Mouse (Mus musculus) forebrain, embryonic 10.5 days (tissue): ENCODE measurements around the gene Astn2. TPM values are rescaled to one million over a fixed set of nuclear protein-coding genes. Genes with fewer than 3 reads are reported as not detected.

Experiments used
- DNase-seq: peaks from one replicate; pipeline ENCODE4 v3.0.0-alpha.2; 2017; ENCODE audit warnings: low spot score; ENCODE audit errors: extremely low spot score
- H3K27ac ChIP-seq: fragments of 300-500 bp; sonication (generic); 2 replicates; pipeline ENCODE4 v1.5.1; 2016; ENCODE audit warnings: mild to moderate bottlenecking
- H3K27me3 ChIP-seq: fragments of 300-500 bp; sonication (generic); 2 replicates; pipeline ENCODE4 v1.6.1; 2016; ENCODE audit warnings: mild to moderate bottlenecking; ENCODE audit not compliant: poor library complexity, severe bottlenecking
- H3K36me3 ChIP-seq: fragments of 300-500 bp; sonication (generic); replicated peaks from 2 replicates; pipeline ENCODE4 v1.6.1; 2016; ENCODE audit warnings: mild to moderate bottlenecking, moderate library complexity
- H3K4me1 ChIP-seq: fragments of 300-500 bp; sonication (generic); 2 replicates; pipeline ENCODE4 v1.6.1; 2016
- H3K4me3 ChIP-seq: fragments of 300-500 bp; sonication (generic); 2 replicates; pipeline ENCODE4 v1.5.1; 2016; ENCODE audit warnings: mild to moderate bottlenecking, moderate library complexity
- H3K9me3 ChIP-seq: fragments of 300-500 bp; sonication (generic); 2 replicates; pipeline ENCODE4 v1.6.1; 2016; ENCODE audit warnings: mild to moderate bottlenecking, moderate library complexity
- WGBS: fragments of 180-500 bp; shearing (Covaris S2); methylation state at CpG from one replicate; pipeline ENCODE4 v1.1.7; 2016; 5-methylcytosine and 5-hydroxymethylcytosine counted together
- polyA plus RNA-seq: library from polyadenylated mRNA; unstranded; fragments of >200 nt; fragmentation: Nextera tagmentation; extraction: Ambion mirVana; gene quantifications from 2 replicates; pipeline ENCODE4 v1.2.1, GENCODE M21; 2016

Gene Astn2
- polyA plus RNA-seq, 1 experiment from 2014 or later, result 0.27 TPM

- Histone ChIP-seq H3K36me3 (no peaks in the 10 kb centered on the region), H3K27ac (no peak overlapping the region), H3K4me3 (no peak overlapping the region), H3K4me1 (no peaks in the 10 kb centered on the region), H3K27me3 (no peaks in the 10 kb centered on the region), H3K9me3 (no peaks in the 10 kb centered on the region)
- no peak for DNase-seq
- 89% methylated on average over 2 of the region's 2 CpGs for WGBS
These were observed 420.8 kb downstream of the Astn2 start for GRCm38 (mm10) chr4:65983643-65984042.

- Histone ChIP-seq H3K4me3 (no peak overlapping the region), H3K36me3 (no peaks in the 10 kb centered on the region), H3K9me3 (no peaks in the 10 kb centered on the region), H3K27me3 (no peaks in the 10 kb centered on the region), H3K27ac (no peak overlapping the region), H3K4me1 (no peaks in the 10 kb centered on the region)
- WGBS, result 75% methylated on average over 4 of the region's 4 CpGs
- no peak for DNase-seq
These were observed 421.5 kb downstream of the Astn2 start for GRCm38 (mm10) chr4:65982882-65983281.

GRCm38 (mm10) chr4:65976251-65976650 is 428.2 kb downstream of the Astn2 start:
- H3K36me3 ChIP-seq, result no peaks in the 10 kb centered on the region
- no peak overlapping the region for H3K27ac ChIP-seq
- no peaks in the 10 kb centered on the region for H3K9me3 ChIP-seq
- H3K4me1 ChIP-seq, result no peaks in the 10 kb centered on the region
- DNase-seq, result no peak
- H3K4me3 ChIP-seq, result no peak overlapping the region
- WGBS, result 83% methylated on average over 3 of the region's 3 CpGs
- no peaks in the 10 kb centered on the region for H3K27me3 ChIP-seq

GRCm38 (mm10) chr4:65972395-65972794 is 432.0 kb downstream of the Astn2 start:
- H3K4me1 ChIP-seq, result no peaks in the 10 kb centered on the region
- no peaks in the 10 kb centered on the region for H3K27me3 ChIP-seq
- no peak for DNase-seq
- no peaks in the 10 kb centered on the region for H3K36me3 ChIP-seq
- no peaks in the 10 kb centered on the region for H3K9me3 ChIP-seq
- no peak overlapping the region for H3K27ac ChIP-seq
- no peak overlapping the region for H3K4me3 ChIP-seq
- WGBS, result 87% methylated on average over 1 of the region's 1 CpGs

GRCm38 (mm10) chr4:65969318-65969717 is 435.1 kb downstream of the Astn2 start:
- Histone ChIP-seq H3K36me3 (no peaks in the 10 kb centered on the region), H3K9me3 (no peaks in the 10 kb centered on the region), H3K27ac (no peak overlapping the region), H3K27me3 (no peaks in the 10 kb centered on the region), H3K4me3 (no peak overlapping the region), H3K4me1 (no peaks in the 10 kb centered on the region)
- no peak for DNase-seq
- 82% methylated on average over 2 of the region's 2 CpGs for WGBS

GRCm38 (mm10) chr4:65964604-65965003 is 439.8 kb downstream of the Astn2 start:
- Histone ChIP-seq H3K4me3 (no peak overlapping the region), H3K27ac (no peak overlapping the region), H3K4me1 (no peaks in the 10 kb centered on the region), H3K9me3 (no peaks in the 10 kb centered on the region), H3K27me3 (no peaks in the 10 kb centered on the region), H3K36me3 (no peaks in the 10 kb centered on the region)
- no peak for DNase-seq
- WGBS, result 71% methylated on average over 3 of the region's 3 CpGs

- Histone ChIP-seq H3K27ac (no peak overlapping the region), H3K36me3 (no peaks in the 10 kb centered on the region), H3K4me3 (no peak overlapping the region), H3K9me3 (no peaks in the 10 kb centered on the region), H3K27me3 (no peaks in the 10 kb centered on the region), H3K4me1 (no peaks in the 10 kb centered on the region)
- 79% methylated on average over 5 of the region's 5 CpGs for WGBS
- DNase-seq, result no peak
These were observed 445.1 kb downstream of the Astn2 start for GRCm38 (mm10) chr4:65959188-65959759.

GRCm38 (mm10) chr4:65958369-65959187 is 445.8 kb downstream of the Astn2 start:
- no peaks in the 10 kb centered on the region for H3K9me3 ChIP-seq
- no peaks in the 10 kb centered on the region for H3K27me3 ChIP-seq
- WGBS, result 91% methylated on average over 5 of the region's 5 CpGs
- H3K27ac ChIP-seq, result no peak overlapping the region
- H3K4me3 ChIP-seq, result no peak overlapping the region
- H3K4me1 ChIP-seq, result no peaks in the 10 kb centered on the region
- no peak for DNase-seq
- no peaks in the 10 kb centered on the region for H3K36me3 ChIP-seq

GRCm38 (mm10) chr4:65951918-65952317 is 452.5 kb downstream of the Astn2 start:
- Histone ChIP-seq H3K4me1 (no peaks in the 10 kb centered on the region), H3K36me3 (no peaks in the 10 kb centered on the region), H3K9me3 (no peaks in the 10 kb centered on the region), H3K4me3 (no peak overlapping the region), H3K27ac (no peak overlapping the region), H3K27me3 (no peaks in the 10 kb centered on the region)
- no peak for DNase-seq
- 88% methylated on average over 1 of the region's 1 CpGs for whole genome bisulfite sequencing

GRCm38 (mm10) chr4:65947141-65947649 is 457.2 kb downstream of the Astn2 start:
- no peaks in the 10 kb centered on the region for H3K27me3 ChIP-seq
- H3K9me3 ChIP-seq, result no peaks in the 10 kb centered on the region
- H3K4me3 ChIP-seq, result no peak overlapping the region
- DNase-seq, result no peak
- H3K36me3 ChIP-seq, result no peaks in the 10 kb centered on the region
- H3K4me1 ChIP-seq, result no peaks in the 10 kb centered on the region
- H3K27ac ChIP-seq, result no peak overlapping the region
- WGBS, result 92% methylated on average over 3 of the region's 3 CpGs

- H3K9me3 ChIP-seq, result no peaks in the 10 kb centered on the region
- DNase-seq, result no peak
- H3K27me3 ChIP-seq, result no peaks in the 10 kb centered on the region
- H3K27ac ChIP-seq, result no peak overlapping the region
- no peaks in the 10 kb centered on the region for H3K36me3 ChIP-seq
- no peak overlapping the region for H3K4me3 ChIP-seq
- H3K4me1 ChIP-seq, result no peaks in the 10 kb centered on the region
- WGBS, result 93% methylated on average over 2 of the region's 2 CpGs
These were observed 458.4 kb downstream of the Astn2 start for GRCm38 (mm10) chr4:65946021-65946420.

GRCm38 (mm10) chr4:65930901-65931300 is 473.5 kb downstream of the Astn2 start:
- no peak overlapping the region for H3K4me3 ChIP-seq
- H3K27me3 ChIP-seq, result peaks cover 24% of the 10 kb centered on the region
- no peaks in the 10 kb centered on the region for H3K9me3 ChIP-seq
- WGBS, result 88% methylated on average over 2 of the region's 2 CpGs
- peaks cover 9% of the 10 kb centered on the region for H3K4me1 ChIP-seq
- no peak for DNase-seq
- no peaks in the 10 kb centered on the region for H3K36me3 ChIP-seq
- no peak overlapping the region for H3K27ac ChIP-seq

- no peak for DNase-seq
- WGBS, result 53% methylated on average over 1 of the region's 1 CpGs
These were observed 484.1 kb downstream of the Astn2 start for GRCm38 (mm10) chr4:65920294-65920693.

More at GRCm38 (mm10) chr4:65920294-65920693, 484.1 kb downstream of the Astn2 start:
- peaks cover 8% of the 10 kb centered on the region for H3K4me1 ChIP-seq
- H3K27me3 ChIP-seq, result peaks cover 13% of the 10 kb centered on the region; the same call in 1 of the 2 replicates
- H3K4me3 ChIP-seq, result no peak overlapping the region
- no peak overlapping the region for H3K27ac ChIP-seq
- H3K36me3 ChIP-seq, result no peaks in the 10 kb centered on the region
- no peaks in the 10 kb centered on the region for H3K9me3 ChIP-seq
